17 mouse cellular contexts compared by ENCODE assay signal in the genomic region with DNA sequence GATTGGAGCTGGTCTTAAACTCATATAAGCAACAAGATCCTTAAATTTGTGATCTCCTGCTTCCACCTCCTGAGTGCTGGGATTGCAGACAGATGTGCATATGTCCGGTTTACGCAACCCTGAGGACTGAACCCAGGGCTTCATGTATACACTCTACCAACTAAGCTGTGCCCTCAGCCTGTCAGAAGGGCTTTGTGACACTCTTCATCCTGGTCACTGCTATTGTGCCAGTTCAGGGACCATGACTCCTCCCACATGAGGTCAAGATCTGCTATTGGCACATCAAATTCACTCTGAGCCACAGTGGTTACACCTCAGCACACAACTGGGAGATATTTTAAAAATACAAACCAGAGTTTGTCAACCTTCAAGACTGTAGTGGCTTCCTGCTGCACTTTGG. TPM values are rescaled to one million over a fixed set of nuclear protein-coding genes. Genes with fewer than 3 reads are reported as not detected.
DNase-seq lines count a peak whose midpoint lies in the region; ATAC-seq and TF ChIP-seq lines count a peak whose summit lies in the region.
"Had no signal": no experiment of that assay in that cellular context is flagged by ENCODE, and none has a peak within 500 bp of the region (broad histone marks: within the 10 kb centered on the region; RNA-seq: fewer than 3 reads in every experiment).

No protein-coding gene starts in this region.

- H3K27ac ChIP-seq in kidney, embryonic 14.5 days (ENCODE audit: low read depth, low read length), result no peak overlapping the region
- no peak overlapping the region for H3K27ac ChIP-seq in liver, postnatal 0 days (ENCODE audit: low read depth)
- H3K27ac ChIP-seq: embryonic facial prominence, embryonic 10.5 days; hindbrain, embryonic 14.5 days had no signal

- WGBS in kidney, embryonic 14.5 days, result 77% methylated on average over 2 of the region's 2 CpGs
- WGBS in liver, postnatal 0 days (ENCODE audit: insufficient replicate concordance), result 81% methylated on average over 2 of the region's 2 CpGs

- H3K4me2 ChIP-seq in kidney, embryonic 14.5 days (replicated peaks; ENCODE audit: low read depth, low read length), result no peak overlapping the region
- no peak overlapping the region for H3K4me2 ChIP-seq in liver, postnatal 0 days (ENCODE audit: low read depth, low read length)
- H3K4me2 ChIP-seq: heart, embryonic 12.5 days; hindbrain, embryonic 14.5 days had no signal

- no peaks in the 10 kb centered on the region for H3K36me3 ChIP-seq in kidney, embryonic 14.5 days (ENCODE audit: control insufficient read depth, insufficient read depth, low read length)
- H3K36me3 ChIP-seq in liver, postnatal 0 days (replicated peaks; ENCODE audit: insufficient read depth, low read length), result no peaks in the 10 kb centered on the region
- H3K36me3 ChIP-seq: embryonic facial prominence, embryonic 10.5 days; heart, embryonic 12.5 days; hindbrain, embryonic 10.5 days had no signal

- H3K27me3 ChIP-seq in kidney, embryonic 14.5 days (ENCODE audit: control insufficient read depth, insufficient read depth, low read length), result peaks cover 2% of the 10 kb centered on the region; the same call in 1 of the 2 replicates
- no peaks in the 10 kb centered on the region for H3K27me3 ChIP-seq in liver, postnatal 0 days (ENCODE audit: insufficient read depth, low read length)
- H3K27me3 ChIP-seq: heart, embryonic 12.5 days had no signal

- H3K9me3 ChIP-seq in kidney, embryonic 14.5 days (ENCODE audit: control insufficient read depth, low read length), result no peaks in the 10 kb centered on the region
- H3K9me3 ChIP-seq in liver, postnatal 0 days (ENCODE audit: low read length), result no peaks in the 10 kb centered on the region
- H3K9me3 ChIP-seq: embryonic facial prominence, embryonic 10.5 days; heart, embryonic 12.5 days; hindbrain, embryonic 10.5 days had no signal

- no peak for TF ChIP-seq CTCF in liver, postnatal 0 days (IDR thresholded peaks at IDR 0.05; ENCODE audit: low read depth)

- peaks cover 4% of the 10 kb centered on the region; the same call in 1 of the 2 replicates for H3K4me1 ChIP-seq in kidney, embryonic 14.5 days (ENCODE audit: control insufficient read depth, insufficient read depth, low read length)
- no peaks in the 10 kb centered on the region for H3K4me1 ChIP-seq in liver, postnatal 0 days (ENCODE audit: insufficient read depth)

- ATAC-seq in kidney, embryonic 14.5 days (ENCODE audit: low FRiP score, low TSS enrichment), result peak; percentile 70; the same call in 1 of the 2 replicates
- ATAC-seq in liver, postnatal 0 days, result peak; percentile 21; the same call in 1 of the 2 replicates
- ATAC-seq in common myeloid progenitor, adult 5-6 weeks (replicated peaks; ENCODE audit: low read depth, poor library complexity, severe bottlenecking), result peak; percentile 66
- ATAC-seq in granulocyte monocyte progenitor cell, adult 5-6 weeks (replicated peaks; ENCODE audit: poor library complexity, severe bottlenecking), result peak; percentile 78
- ATAC-seq: forebrain, embryonic 16.5 days had no signal

- no peak overlapping the region for H3K4me3 ChIP-seq in kidney, embryonic 14.5 days (ENCODE audit: low read length)
- no peak overlapping the region for H3K4me3 ChIP-seq in liver, postnatal 0 days (ENCODE audit: low read depth, low read length)
- H3K4me3 ChIP-seq: embryonic facial prominence, embryonic 10.5 days; heart, embryonic 12.5 days; hindbrain, embryonic 10.5 days had no signal

- no peak overlapping the region for H3K9ac ChIP-seq in kidney, embryonic 14.5 days (ENCODE audit: low read depth, low read length)
- H3K9ac ChIP-seq in liver, postnatal 0 days (replicated peaks), result no peak overlapping the region
- H3K9ac ChIP-seq: heart, embryonic 12.5 days; hindbrain, embryonic 14.5 days had no signal

- no peak for DNase-seq in kidney, postnatal 4 days
- DNase-seq in liver, postnatal 0 days, result no peak
- no peak for DNase-seq in liver
- DNase-seq in retina, postnatal 1 day, result no peak
- DNase-seq: adrenal gland, adult 8-10 months; cerebellum, adult 11 months; cerebellum, adult 8-10 months; cerebellum, postnatal 25 days; gastrocnemius, postnatal 14 days had no signal

- TF ChIP-seq EP300 in liver, postnatal 0 days (IDR thresholded peaks at IDR 0.05; ENCODE audit: low read depth), result no peak

RNA-seq across cellular contexts. Expression of gene Lmo1, which starts 11.0 kb away (rescaled TPM):
- polyA plus RNA-seq in kidney, embryonic 14.5 days (2014; fragmentation: Nextera tagmentation; extraction: Ambion mirVana), result 7.2 and 7.9 TPM in 2 replicates
- polyA plus RNA-seq in liver, postnatal 0 days (2015; fragmentation: Nextera tagmentation; extraction: Ambion mirVana), result 1.5 and 1.8 TPM in 2 replicates
- 3.1 and 7.5 TPM in 2 replicates for total RNA-seq in common myeloid progenitor, adult 5-6 weeks (2017)
- 23.7 and 33.5 TPM in 2 replicates for total RNA-seq in granulocyte monocyte progenitor cell, adult 5-6 weeks (2014; fragmentation: Nextera tagmentation)
- 7.1 and 9.4 TPM in 2 replicates for total RNA-seq in granulocyte monocyte progenitor cell, adult 5-6 weeks (2017)

Comparison
In these comparisons a context has a peak if more than half of its experiments do, and no peak if none do; other contexts are left out.
1. ATAC-seq: peak in every context shown above with its lines; median percentile 78 in granulocyte monocyte progenitor cell, adult 5-6 weeks; 70 in kidney, embryonic 14.5 days; 66 in common myeloid progenitor, adult 5-6 weeks; 21 in liver, postnatal 0 days.